Mouse (Mus musculus) spleen, adult 12 weeks (tissue): Measurements from ENCODE around the gene Rapgef3.
A peak's percentile ranks its signal among the peaks of the same experiment; 100 is the strongest.

Experiments
- DNase-seq: peaks from one replicate; pipeline ENCODE4 v3.0.0; 2022; ENCODE audit warnings: low spot score

The Rapgef3 gene

DNA sequence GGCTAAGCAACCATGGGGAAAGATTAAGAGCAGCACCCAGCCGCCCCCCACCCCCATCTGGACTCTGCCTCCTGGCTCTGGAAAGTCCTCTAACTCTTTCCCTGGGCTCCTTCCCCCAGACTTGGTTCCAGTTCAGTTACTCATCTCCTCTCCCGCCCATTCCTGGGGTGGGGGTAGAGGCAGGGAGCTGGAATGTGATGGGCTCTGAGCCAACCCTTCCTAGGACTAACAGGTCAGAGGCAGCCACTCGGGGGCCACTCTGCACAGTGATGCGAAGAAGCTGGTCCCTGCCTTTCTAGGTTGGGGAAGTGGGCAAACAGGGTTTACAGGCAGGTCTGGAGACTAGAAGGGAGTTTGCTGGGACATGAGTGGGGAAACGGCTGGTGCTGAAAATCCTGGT lies 5.3 kb upstream of the Rapgef3 start:
- DNase-seq = no peak

GRCm38 (mm10) chr15:97770280-97770679 lies 2.5 kb upstream of the Rapgef3 start:
- no peak for DNase-seq

- DNase-seq = no peak
These were observed 420 bp upstream of the Rapgef3 start for GRCm38 (mm10) chr15:97768192-97768591.

DNA sequence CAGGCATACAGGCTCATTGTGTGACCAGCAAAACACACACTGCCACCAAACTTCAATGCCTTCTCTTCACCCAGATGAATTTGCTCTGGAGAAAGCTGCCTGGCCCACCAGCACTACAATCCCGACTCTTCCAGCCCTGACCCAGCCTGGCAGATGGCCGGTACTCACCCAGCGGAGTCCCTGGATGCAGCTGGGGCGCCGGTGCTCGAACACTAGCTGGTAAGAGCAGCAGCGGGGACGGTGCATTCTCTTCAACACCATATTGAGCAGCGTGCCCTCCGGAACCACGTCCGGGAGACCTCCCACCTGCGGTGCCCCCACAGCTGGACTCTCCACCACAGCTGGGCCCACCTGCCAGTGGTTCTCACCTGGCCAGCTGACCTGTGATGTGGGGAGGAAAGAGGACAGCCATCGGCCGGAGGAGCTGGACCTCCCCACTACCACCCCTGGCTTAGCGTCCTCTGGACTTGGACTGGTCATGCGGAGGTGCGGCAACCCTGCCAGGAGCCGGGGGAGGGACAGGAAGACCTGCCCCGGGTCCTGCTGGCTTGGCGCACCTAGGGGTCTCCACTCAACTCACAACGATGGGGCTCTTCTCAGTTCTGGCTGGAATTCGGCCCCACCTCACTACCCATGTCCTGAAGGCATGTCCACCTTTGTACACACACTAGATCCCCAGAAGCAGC lies 1.0 kb downstream of the Rapgef3 start:
- no peak for DNase-seq

GRCm38 (mm10) chr15:97766194-97766593 lies 1.6 kb downstream of the Rapgef3 start:
- DNase-seq = no peak

GRCm38 (mm10) chr15:97765090-97765794 lies 2.5 kb downstream of the Rapgef3 start:
- no peak for DNase-seq

DNA sequence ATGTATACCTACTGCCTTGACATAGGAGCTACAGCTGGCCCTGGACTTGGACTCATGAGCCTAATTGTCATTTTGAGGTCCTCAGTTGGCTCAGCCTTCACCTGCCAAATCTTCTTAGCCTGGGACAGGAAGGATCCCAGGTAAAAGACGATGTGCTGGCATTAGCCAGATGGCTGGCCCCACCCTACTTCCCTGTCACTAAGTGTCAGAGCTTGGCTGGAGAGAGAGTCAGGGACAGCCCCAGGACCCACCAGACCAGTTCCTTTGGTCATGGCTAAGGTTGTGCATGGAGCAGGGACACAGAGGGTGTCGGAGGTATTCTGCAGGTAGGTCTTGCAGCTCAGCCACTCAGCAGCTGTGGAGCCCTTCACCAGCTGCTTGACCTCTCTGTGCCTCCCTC lies 3.2 kb downstream of the Rapgef3 start:
- no peak for DNase-seq

GRCm38 (mm10) chr15:97763256-97764049 lies 4.3 kb downstream of the Rapgef3 start:
- DNase-seq = no peak

- no peak for DNase-seq
These were observed 5.0 kb downstream of the Rapgef3 start for GRCm38 (mm10) chr15:97762733-97763132.

GRCm38 (mm10) chr15:97761438-97761837 lies 6.3 kb downstream of the Rapgef3 start:
- no peak for DNase-seq

DNA sequence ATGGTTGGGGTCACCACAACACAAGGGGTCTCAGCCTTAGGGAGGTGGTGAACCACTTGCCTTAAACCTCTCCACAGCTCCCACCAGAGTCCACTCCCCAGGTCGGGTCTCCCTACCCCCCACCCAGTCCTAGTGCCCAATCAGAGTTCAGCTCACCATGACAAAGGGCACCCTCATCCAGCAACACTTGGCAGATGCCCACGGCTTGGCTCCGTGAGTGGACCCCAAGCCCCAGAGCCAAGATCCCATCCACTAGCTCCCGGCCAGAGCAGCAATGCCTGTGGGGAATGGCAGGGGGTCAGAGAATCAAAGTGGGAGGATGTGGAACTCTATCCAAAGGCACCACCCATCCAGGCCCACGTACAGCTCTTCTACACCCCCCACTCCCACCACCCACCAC lies 6.8 kb downstream of the Rapgef3 start:
- no peak for DNase-seq

DNA sequence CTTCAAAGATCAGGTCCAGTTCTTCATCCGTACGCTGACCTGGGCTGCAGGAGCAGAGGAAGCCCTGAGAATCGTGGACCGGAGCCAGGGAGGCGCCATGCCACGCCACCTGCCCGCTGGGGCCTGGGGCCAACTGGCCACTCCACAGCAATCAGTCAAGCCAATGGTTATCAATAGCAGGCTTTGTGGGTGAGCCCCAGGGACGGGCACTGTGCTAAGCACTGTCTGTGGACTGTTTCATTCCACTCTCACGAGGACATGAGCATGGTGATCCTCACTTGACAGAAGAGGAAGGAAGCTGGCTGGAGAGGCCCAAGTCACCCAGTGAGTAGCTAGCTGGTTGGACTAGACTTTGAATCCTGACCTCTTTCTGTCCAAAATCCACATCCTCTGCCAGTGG lies 7.8 kb downstream of the Rapgef3 start:
- DNase-seq = no peak

DNA sequence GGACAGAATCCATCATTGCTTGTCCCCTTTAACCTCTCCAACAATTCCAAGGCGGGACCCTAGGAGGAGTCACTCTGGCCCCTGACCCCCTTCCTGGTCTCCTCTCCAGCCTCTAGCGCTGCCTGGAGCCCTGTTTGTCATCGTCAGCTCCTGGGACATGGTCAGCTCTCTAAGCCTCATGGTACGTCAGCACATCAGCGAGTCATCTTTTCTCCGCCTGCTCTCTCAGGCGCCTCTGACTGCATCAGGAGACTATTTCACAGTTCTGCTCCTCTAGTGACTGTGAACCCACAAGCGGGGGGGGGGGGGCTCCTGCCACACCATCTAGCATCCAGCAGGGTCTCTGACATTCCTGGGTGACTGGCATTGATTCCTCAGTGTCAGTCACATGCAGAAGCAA lies 12.4 kb downstream of the Rapgef3 start:
- no peak for DNase-seq

GRCm38 (mm10) chr15:97754476-97754875 lies 13.3 kb downstream of the Rapgef3 start:
- no peak for DNase-seq

- no peak for DNase-seq
These were observed 15.3 kb downstream of the Rapgef3 start for GRCm38 (mm10) chr15:97752491-97752890.

- no peak for DNase-seq
These were observed 16.1 kb downstream of the Rapgef3 start for GRCm38 (mm10) chr15:97751676-97752075.

GRCm38 (mm10) chr15:97750697-97751096 lies 17.1 kb downstream of the Rapgef3 start:
- peak; percentile 42 for DNase-seq

DNA sequence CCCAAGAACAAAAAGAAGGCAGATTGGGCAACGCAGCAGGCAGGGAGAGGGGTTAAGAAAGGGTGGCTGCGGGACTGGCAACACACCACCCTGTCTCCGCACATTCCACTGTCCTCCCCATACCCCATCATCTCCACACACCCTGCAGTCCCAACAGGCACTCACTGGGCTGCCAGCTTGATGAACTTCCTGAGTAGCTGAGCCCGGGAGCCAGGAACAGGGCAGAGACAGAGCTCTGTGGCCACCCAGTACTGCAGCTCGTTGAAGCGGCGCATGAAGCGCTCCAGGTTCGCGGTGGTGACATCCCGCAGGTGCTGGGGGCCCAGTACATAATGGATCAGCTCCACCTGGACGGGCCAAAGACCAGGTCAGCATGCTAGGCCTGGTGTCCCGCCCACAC lies 17.9 kb downstream of the Rapgef3 start:
- DNase-seq = no peak

DNA sequence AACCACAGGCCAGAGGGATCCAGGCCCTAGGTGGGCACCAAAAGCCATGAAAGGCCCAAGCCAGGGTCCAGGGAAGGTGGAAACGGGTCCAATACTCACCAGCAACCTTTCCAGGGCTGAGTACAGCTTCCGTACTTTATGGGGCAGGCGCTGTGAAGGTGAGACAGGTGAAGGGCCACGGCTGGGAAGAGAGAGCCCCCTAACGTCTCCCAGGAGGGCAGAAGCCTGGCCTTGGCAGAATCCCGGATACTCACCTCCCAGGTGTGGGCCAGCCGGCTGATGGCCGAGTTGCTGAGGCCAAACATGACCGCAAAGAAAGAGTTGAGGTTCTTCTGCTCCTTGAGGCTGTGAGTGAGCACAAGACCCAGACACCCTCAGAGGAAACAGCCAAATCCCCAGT lies 18.4 kb downstream of the Rapgef3 start:
- DNase-seq = no peak

- DNase-seq = no peak
These were observed 18.8 kb downstream of the Rapgef3 start for GRCm38 (mm10) chr15:97748964-97749363.

- no peak for DNase-seq
These were observed 19.5 kb downstream of the Rapgef3 start for GRCm38 (mm10) chr15:97748309-97748708.

DNA sequence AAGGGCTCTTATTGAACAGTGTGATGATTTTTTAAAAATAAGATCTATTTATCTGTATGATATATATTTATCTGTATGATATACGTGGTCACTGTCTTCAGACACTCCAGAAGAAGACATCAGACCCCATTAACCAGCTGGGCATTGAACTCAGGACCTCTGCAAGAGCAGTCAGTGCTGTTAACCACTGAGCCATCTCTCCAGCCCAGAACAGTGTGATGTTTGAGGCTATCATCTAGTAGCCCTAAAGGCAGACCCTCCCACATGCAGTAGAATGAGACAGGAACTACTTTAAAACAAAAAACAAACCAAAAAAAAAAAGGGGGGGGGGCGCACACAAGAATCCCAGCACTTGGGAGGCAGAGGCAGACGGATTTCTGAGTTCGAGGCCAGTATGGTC lies 20.3 kb downstream of the Rapgef3 start:
- DNase-seq = no peak

DNA sequence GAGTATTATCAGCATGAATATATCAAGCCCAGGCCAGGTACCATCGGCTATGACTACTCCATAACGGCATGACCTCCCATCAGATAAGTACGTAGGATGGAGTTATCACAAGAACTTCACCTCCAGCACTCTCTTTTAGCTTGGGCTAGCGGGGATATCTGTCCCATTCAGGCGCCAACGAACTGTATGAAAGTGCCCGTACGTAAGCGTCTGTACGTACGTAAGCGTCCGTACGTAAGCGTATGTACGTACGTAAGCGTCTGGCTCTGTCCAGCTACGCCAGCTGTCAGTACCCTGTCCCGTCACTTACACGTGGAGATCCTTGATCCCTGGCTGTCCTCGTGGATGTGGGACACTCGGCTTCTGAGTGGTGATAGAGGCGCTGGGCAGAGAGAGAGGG lies 21.0 kb downstream of the Rapgef3 start:
- no peak for DNase-seq
